Mouse (Mus musculus) heart, embryonic 12.5 days (tissue): ENCODE measurements around the gene Ppp1r12a. TPM values are rescaled to one million over a fixed set of nuclear protein-coding genes. Genes with fewer than 3 reads are reported as not detected.

Experiments used
- ATAC-seq: fragments of 200-750 bp; cut with Nextera tagmentation; 2 replicates; pipeline ENCODE4 v1.8.0; 2017; ENCODE audit warnings: moderate TSS enrichment, moderate library complexity; ENCODE audit not compliant: insufficient number of reproducible peaks, low FRiP score
- H3K27ac ChIP-seq: fragments of 300-500 bp; sonication (generic); 2 replicates; pipeline ENCODE4 v1.5.1; 2016; ENCODE audit warnings: mild to moderate bottlenecking, moderate library complexity; ENCODE audit not compliant: poor library complexity, severe bottlenecking
- H3K27me3 ChIP-seq: fragments of 300-500 bp; sonication (generic); replicated peaks from 2 replicates; pipeline ENCODE4 v1.6.1; 2016; ENCODE audit warnings: mild to moderate bottlenecking, moderate library complexity
- H3K36me3 ChIP-seq: fragments of 300-500 bp; sonication (generic); 2 replicates; pipeline ENCODE4 v1.6.1; 2016; ENCODE audit warnings: mild to moderate bottlenecking, moderate library complexity
- H3K4me1 ChIP-seq: fragments of 300-500 bp; sonication (generic); replicated peaks from 2 replicates; pipeline ENCODE4 v1.6.1; 2016; ENCODE audit warnings: mild to moderate bottlenecking
- H3K4me2 ChIP-seq: fragments of 300-500 bp; sonication (generic); 2 replicates; pipeline ENCODE4 v1.6.1; 2016; ENCODE audit warnings: mild to moderate bottlenecking, moderate library complexity
- H3K4me3 ChIP-seq: fragments of 300-500 bp; sonication (generic); 2 replicates; pipeline ENCODE4 v1.5.1; 2016; ENCODE audit warnings: mild to moderate bottlenecking
- H3K9ac ChIP-seq: fragments of 300-500 bp; sonication (generic); 2 replicates; pipeline ENCODE4 v1.6.1; 2016; ENCODE audit warnings: mild to moderate bottlenecking, moderate library complexity
- H3K9me3 ChIP-seq: fragments of 300-500 bp; sonication (generic); replicated peaks from 2 replicates; pipeline ENCODE4 v1.6.1; 2016; ENCODE audit warnings: mild to moderate bottlenecking, moderate library complexity
- WGBS: fragments of 180-500 bp; shearing (Covaris S2); methylation state at CpG from one replicate; pipeline ENCODE4 v1.1.7; 2016; 5-methylcytosine and 5-hydroxymethylcytosine counted together
- polyA plus RNA-seq: library from polyadenylated mRNA; unstranded; fragments of >200 nt; fragmentation: Nextera tagmentation; extraction: Ambion mirVana; gene quantifications from 2 replicates; pipeline ENCODE4 v1.2.1, GENCODE M21; 2016

Ppp1r12a gene
- polyA plus RNA-seq, 1 experiment from 2014 or later, result 109 TPM

DNA sequence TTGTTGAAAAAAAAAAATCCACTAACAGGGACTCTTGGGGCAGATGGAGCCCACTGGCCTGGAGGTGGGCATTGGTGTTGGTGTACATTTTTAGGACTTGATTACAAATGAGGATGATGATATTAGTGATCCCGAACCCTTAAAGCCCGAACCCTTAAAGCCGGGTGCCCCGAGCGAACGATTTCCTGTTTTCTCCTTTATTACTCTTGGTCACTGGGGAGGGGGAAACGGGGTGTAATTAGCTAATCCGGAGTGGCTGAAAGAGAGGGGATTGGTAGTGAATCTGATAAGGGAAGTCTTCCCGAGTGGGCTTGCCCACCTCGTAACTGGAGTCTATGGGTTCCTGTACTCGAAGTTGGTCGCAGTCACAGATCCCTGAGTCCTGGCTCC, 1.0 kb downstream of the Ppp1r12a start:
- Histone ChIP-seq H3K4me1 (peaks cover 25% of the 10 kb centered on the region), H3K9ac (peak overlapping the region; percentile 100), H3K27me3 (no peaks in the 10 kb centered on the region), H3K4me3 (peak overlapping the region; percentile 98), H3K36me3 (no peaks in the 10 kb centered on the region; the same call in 1 of the 2 replicates), H3K27ac (peak overlapping the region; percentile 97), H3K4me2 (peak overlapping the region; percentile 69), H3K9me3 (no peaks in the 10 kb centered on the region)
- ATAC-seq, result no peak
- WGBS, result under 1% methylated on average over 12 of the region's 12 CpGs

DNA sequence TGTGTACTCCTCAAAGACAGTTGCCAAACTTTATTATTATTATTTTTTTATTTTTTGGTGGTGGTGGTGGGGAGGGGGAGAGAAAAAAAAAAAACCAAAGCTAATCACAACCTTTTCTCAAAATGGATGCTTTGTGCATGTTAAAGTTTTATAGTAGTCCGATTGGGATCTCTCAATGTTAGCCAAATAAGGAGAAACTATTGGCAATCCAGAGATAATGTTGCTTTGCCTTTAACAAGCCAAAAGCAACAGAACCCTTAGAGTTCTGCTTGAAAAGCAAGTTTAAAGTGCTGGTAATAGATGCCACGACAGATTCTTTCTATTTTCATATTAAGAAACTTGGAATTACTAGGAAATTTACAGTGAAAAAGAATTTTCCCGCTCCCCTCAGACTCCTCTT, 1.5 kb downstream of the Ppp1r12a start:
- ATAC-seq, result no peak
- 16% methylated on average over 3 of the region's 3 CpGs for WGBS
- Histone ChIP-seq H3K9ac (peak overlapping the region; percentile 100), H3K4me3 (peak overlapping the region; percentile 98), H3K4me2 (peak overlapping the region; percentile 69), H3K4me1 (peaks cover 29% of the 10 kb centered on the region), H3K36me3 (no peaks in the 10 kb centered on the region; the same call in 1 of the 2 replicates), H3K9me3 (no peaks in the 10 kb centered on the region), H3K27ac (peak overlapping the region; percentile 97), H3K27me3 (no peaks in the 10 kb centered on the region)

DNA sequence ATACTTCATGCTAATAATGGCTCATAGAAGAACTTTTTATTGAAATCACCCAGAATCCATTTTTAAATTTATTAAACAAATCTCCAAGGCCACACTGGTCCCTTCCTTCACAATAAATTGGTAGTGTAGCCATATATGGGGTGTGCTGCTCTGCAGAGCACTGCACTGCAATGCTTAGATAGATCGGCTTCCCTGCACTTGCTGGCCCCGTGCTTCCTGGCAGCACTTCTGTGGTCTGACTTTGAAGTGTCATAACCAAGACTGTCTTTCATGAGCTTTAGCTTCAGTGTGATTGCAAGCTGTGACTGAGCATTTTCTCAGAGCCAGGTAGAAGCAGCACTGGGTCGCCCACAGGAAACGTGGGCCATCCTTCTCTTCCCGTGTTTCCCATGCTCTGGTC, 5.8 kb downstream of the Ppp1r12a start:
- H3K4me2 ChIP-seq, result peak overlapping the region; percentile 8; the same call in 1 of the 2 replicates
- peak; percentile 58; the same call in 1 of the 2 replicates for ATAC-seq
- WGBS, result 54% methylated on average over 5 of the region's 5 CpGs
- H3K27me3 ChIP-seq, result no peaks in the 10 kb centered on the region
- H3K4me1 ChIP-seq, result peaks cover 44% of the 10 kb centered on the region
- no peak overlapping the region for H3K9ac ChIP-seq
- peak overlapping the region; percentile 79 for H3K27ac ChIP-seq
- no peaks in the 10 kb centered on the region; the same call in 1 of the 2 replicates for H3K36me3 ChIP-seq
- H3K4me3 ChIP-seq, result no peak overlapping the region
- no peaks in the 10 kb centered on the region for H3K9me3 ChIP-seq

DNA sequence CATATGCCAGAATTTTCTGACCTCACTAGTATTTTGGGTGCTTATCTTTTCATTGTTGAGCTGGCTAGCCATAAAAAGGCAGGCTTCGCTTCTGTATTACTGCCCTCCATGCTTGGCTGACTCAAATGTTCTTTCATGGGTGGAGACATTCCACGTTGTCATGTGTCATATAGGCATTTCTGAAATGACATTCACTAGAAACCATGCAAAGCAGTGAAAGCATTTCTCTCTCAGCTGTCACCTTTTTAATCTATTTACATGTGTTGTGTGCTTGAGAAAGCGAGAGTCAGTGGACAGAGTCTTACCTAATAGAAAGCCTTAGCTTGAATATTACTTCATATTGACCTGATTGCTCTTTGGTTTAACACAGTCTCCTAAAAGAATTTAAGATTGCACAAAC, 8.8 kb downstream of the Ppp1r12a start:
- Histone ChIP-seq H3K4me3 (no peak overlapping the region), H3K9me3 (no peaks in the 10 kb centered on the region), H3K36me3 (peaks cover 2% of the 10 kb centered on the region; the same call in 1 of the 2 replicates), H3K27me3 (no peaks in the 10 kb centered on the region), H3K27ac (no peak overlapping the region), H3K9ac (no peak overlapping the region), H3K4me2 (no peak overlapping the region), H3K4me1 (peaks cover 54% of the 10 kb centered on the region)
- no peak for ATAC-seq
- 45% methylated on average over 3 of the region's 3 CpGs for WGBS

GRCm38 (mm10) chr10:108171637-108172036, 9.6 kb downstream of the Ppp1r12a start:
- Histone ChIP-seq H3K4me3 (no peak overlapping the region), H3K27me3 (no peaks in the 10 kb centered on the region), H3K27ac (peak overlapping the region; percentile 75), H3K4me2 (0 out of 2 replicates have a peak overlapping the region, but pooled peaks have one; percentile 18), H3K36me3 (peaks cover 2% of the 10 kb centered on the region; the same call in 1 of the 2 replicates), H3K4me1 (peaks cover 51% of the 10 kb centered on the region), H3K9ac (no peak overlapping the region), H3K9me3 (no peaks in the 10 kb centered on the region)
- 24% methylated on average over 3 of the region's 3 CpGs for WGBS
- ATAC-seq, result no peak

- Histone ChIP-seq H3K27me3 (no peaks in the 10 kb centered on the region), H3K4me3 (no peak overlapping the region), H3K27ac (peak overlapping the region; percentile 87), H3K36me3 (0 out of 2 replicates have a peak, but pooled peaks cover 2% of the 10 kb centered on the region), H3K4me2 (peak overlapping the region; percentile 46), H3K9me3 (no peaks in the 10 kb centered on the region), H3K9ac (peak overlapping the region; percentile 34; the same call in 1 of the 2 replicates), H3K4me1 (peaks cover 49% of the 10 kb centered on the region)
- WGBS, result 23% methylated on average over 6 of the region's 6 CpGs
- ATAC-seq, result peak; percentile 56
These were observed 11.0 kb downstream of the Ppp1r12a start for GRCm38 (mm10) chr10:108172817-108173563.

DNA sequence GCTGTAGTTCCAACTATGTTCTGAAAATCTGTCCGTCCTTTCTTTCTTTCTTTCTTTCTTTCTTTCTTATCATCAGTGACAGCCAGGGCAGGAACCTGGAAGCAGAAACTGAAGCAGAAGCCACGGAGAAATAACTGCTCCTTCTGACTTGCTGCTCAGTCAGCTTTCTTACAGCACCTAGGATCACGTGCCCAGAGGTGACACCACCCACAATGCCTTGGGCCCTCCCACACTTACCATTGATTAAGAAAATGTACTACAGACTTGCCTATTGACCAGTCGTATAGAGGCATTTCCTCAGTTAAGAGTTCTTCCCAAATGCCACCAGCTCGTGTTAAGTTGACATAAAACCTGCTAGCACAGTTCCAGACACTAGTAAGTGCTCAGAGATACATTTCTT, 12.1 kb downstream of the Ppp1r12a start:
- no peak overlapping the region for H3K27ac ChIP-seq
- H3K4me1 ChIP-seq, result peaks cover 50% of the 10 kb centered on the region
- WGBS, result 49% methylated on average over 5 of the region's 5 CpGs

GRCm38 (mm10) chr10:108175885-108176284, 13.9 kb downstream of the Ppp1r12a start:
- Histone ChIP-seq H3K4me3 (no peak overlapping the region), H3K27me3 (no peaks in the 10 kb centered on the region), H3K27ac (no peak overlapping the region), H3K4me1 (peaks cover 53% of the 10 kb centered on the region), H3K9me3 (no peaks in the 10 kb centered on the region), H3K4me2 (no peak overlapping the region), H3K9ac (no peak overlapping the region), H3K36me3 (0 out of 2 replicates have a peak, but pooled peaks cover 2% of the 10 kb centered on the region)
- ATAC-seq, result no peak
- WGBS, result 61% methylated on average over 2 of the region's 2 CpGs

More for the DNA sequence above, 12.1 kb downstream of the Ppp1r12a start:
- Histone ChIP-seq H3K36me3 (0 out of 2 replicates have a peak, but pooled peaks cover 2% of the 10 kb centered on the region), H3K9ac (no peak overlapping the region), H3K4me3 (no peak overlapping the region), H3K9me3 (no peaks in the 10 kb centered on the region), H3K27me3 (no peaks in the 10 kb centered on the region), H3K4me2 (no peak overlapping the region)
- no peak for ATAC-seq

- ATAC-seq, result no peak
- Histone ChIP-seq H3K9ac (no peak overlapping the region), H3K27me3 (no peaks in the 10 kb centered on the region), H3K27ac (no peak overlapping the region), H3K4me2 (no peak overlapping the region), H3K9me3 (no peaks in the 10 kb centered on the region), H3K4me1 (peaks cover 44% of the 10 kb centered on the region), H3K36me3 (0 out of 2 replicates have a peak, but pooled peaks cover 2% of the 10 kb centered on the region), H3K4me3 (no peak overlapping the region)
- 76% methylated on average over 6 of the region's 6 CpGs for WGBS
These were observed 16.4 kb downstream of the Ppp1r12a start for GRCm38 (mm10) chr10:108178285-108178848.

DNA sequence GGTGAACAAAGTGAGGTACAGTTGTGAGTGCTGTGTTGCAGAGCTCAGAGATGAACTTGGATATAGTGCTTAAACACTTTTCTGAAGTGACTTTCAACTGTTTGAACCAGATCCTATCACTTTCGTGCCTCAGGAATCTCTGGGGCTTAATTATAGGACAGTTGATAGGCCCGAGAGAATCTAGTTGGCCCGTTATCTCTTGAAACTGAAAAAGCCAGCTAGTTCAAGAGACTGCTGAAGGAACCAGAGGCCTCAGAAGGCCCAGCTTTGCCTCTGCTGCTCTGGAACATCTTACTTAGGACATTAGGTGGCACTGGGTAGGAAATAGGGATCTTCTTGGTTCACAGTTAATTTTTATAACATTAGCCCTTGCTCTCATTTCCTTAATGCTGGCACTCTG, 17.4 kb downstream of the Ppp1r12a start:
- no peak overlapping the region for H3K9ac ChIP-seq
- H3K4me2 ChIP-seq, result peak overlapping the region; percentile 27
- WGBS, result 7% methylated on average over 3 of the region's 3 CpGs
- H3K36me3 ChIP-seq, result no peaks in the 10 kb centered on the region
- no peaks in the 10 kb centered on the region for H3K9me3 ChIP-seq
- ATAC-seq, result no peak
- H3K4me3 ChIP-seq, result no peak overlapping the region
- no peaks in the 10 kb centered on the region for H3K27me3 ChIP-seq
- H3K4me1 ChIP-seq, result peaks cover 41% of the 10 kb centered on the region
- H3K27ac ChIP-seq, result peak overlapping the region; percentile 50

DNA sequence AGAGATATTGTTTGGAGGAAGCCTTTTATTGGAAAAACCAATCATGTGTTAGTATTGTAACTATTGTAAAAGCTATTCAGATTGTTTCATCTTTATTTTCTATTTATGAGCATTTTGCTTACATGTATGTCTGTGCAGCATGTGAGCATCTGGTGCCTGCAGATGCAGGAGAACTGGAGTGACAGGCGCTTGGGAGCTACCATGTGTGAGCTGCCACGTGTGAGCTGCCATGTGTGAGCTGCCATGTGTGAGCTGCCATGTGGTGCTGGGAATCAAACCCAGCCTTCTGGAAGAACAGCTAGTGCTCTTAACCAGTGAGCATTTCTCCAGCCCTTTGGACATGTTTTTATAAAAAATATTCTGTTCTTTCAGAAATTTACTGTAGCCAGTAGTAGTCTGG, 18.3 kb downstream of the Ppp1r12a start:
- H3K36me3 ChIP-seq, result no peaks in the 10 kb centered on the region
- no peak for ATAC-seq
- H3K9me3 ChIP-seq, result no peaks in the 10 kb centered on the region
- H3K27ac ChIP-seq, result no peak overlapping the region
- no peak overlapping the region for H3K4me3 ChIP-seq
- H3K27me3 ChIP-seq, result no peaks in the 10 kb centered on the region
- 91% methylated on average over 2 of the region's 2 CpGs for WGBS
- no peak overlapping the region for H3K9ac ChIP-seq
- H3K4me2 ChIP-seq, result no peak overlapping the region
- peaks cover 38% of the 10 kb centered on the region for H3K4me1 ChIP-seq
